Mouse (Mus musculus): ENCODE data around the gene Rapgef4. TPM values are rescaled to one million over a fixed set of nuclear protein-coding genes. Genes with fewer than 3 reads are reported as not detected.

Gene Rapgef4
- polyA plus RNA-seq, 1 experiment from 2014 or later, result 2.9 TPM

Other genes with a start within 250 kb of the Rapgef4 start
- 25.5 and 29.5 TPM in 2 replicates for gene Itga6, start 235.6 kb upstream of the Rapgef4 start, polyA plus RNA-seq (2014; fragmentation: Nextera tagmentation; extraction: Ambion mirVana)
- 29.8 and 31.0 TPM in 2 replicates for gene Pdk1, start 108.0 kb upstream of the Rapgef4 start, polyA plus RNA-seq (2014; fragmentation: Nextera tagmentation; extraction: Ambion mirVana)

All from hindbrain, embryonic 11.5 days (tissue).